Mouse (Mus musculus) cerebellum, adult 2 months (tissue): ENCODE measurements around the gene Fam126b. TPM values are rescaled to one million over a fixed set of nuclear protein-coding genes. Genes with fewer than 3 reads are reported as not detected.
"Not testable (repeated sequence)": the region's sequence is repeated elsewhere in the genome, so short reads cannot be mapped to it uniquely, and the experiment has no call there.

ENCODE experiments used
- DNase-seq, 2 experiments: peaks; one replicate each; pipeline ENCODE4 v3.0.0; 2021
- H3K27ac ChIP-seq: fragments of 200-500 bp; 2 replicates; pipeline ENCODE4 v1.5.1; 2012; ENCODE audit warnings: low read length, control low read depth, inconsistent platforms; ENCODE audit not compliant: insufficient read depth
- H3K27me3 ChIP-seq: fragments of 200-500 bp; 2 replicates; pipeline ENCODE4 v1.6.1; 2012; ENCODE audit warnings: inconsistent platforms, mild to moderate bottlenecking, low read length, moderate library complexity; ENCODE audit not compliant: control insufficient read depth, insufficient read depth
- H3K4me1 ChIP-seq: fragments of 200-500 bp; 2 replicates; pipeline ENCODE4 v1.6.1; 2011; ENCODE audit warnings: low read length; ENCODE audit not compliant: control insufficient read depth, insufficient read depth
- H3K4me3 ChIP-seq: fragments of 200-500 bp; replicated peaks from 2 replicates; pipeline ENCODE3; 2011; ENCODE audit warnings: mild to moderate bottlenecking, low read depth, low read length, control low read depth; ENCODE audit not compliant: insufficient read depth
- CTCF ChIP-seq: fragments of 200-500 bp; IDR thresholded peaks from 2 replicates; pipeline ENCODE4 v1.5.1; 2011; ENCODE audit warnings: low read depth, mild to moderate bottlenecking, control low read depth, low read length, moderate library complexity, borderline replicate concordance; ENCODE audit not compliant: insufficient read depth
- POLR2A ChIP-seq: fragments of 200-500 bp; IDR thresholded peaks from 2 replicates; pipeline ENCODE4 v1.6.1; 2011; ENCODE audit warnings: low read length, control low read depth, borderline replicate concordance; ENCODE audit not compliant: insufficient read depth
- WGBS: fragments of 180-500 bp; shearing (Covaris S2); methylation state at CpG from one replicate; pipeline ENCODE4 v1.1.7; 2018; 5-methylcytosine and 5-hydroxymethylcytosine counted together
- polyA plus RNA-seq: library from polyadenylated mRNA; depleted of rRNA; stranded (reverse); fragments of >200 nt; gene quantifications from 2 replicates; pipeline ENCODE4 v1.2.3, GENCODE M21; 2012

Fam126b gene
- polyA plus RNA-seq, 1 experiment, result 21.8 TPM

- TF ChIP-seq CTCF, result no peak
- TF ChIP-seq POLR2A, result no peak
- Histone ChIP-seq H3K27me3 (no peaks in the 10 kb centered on the region), H3K4me1 (no peaks in the 10 kb centered on the region; the same call in 1 of the 2 replicates), H3K4me3 (no peak overlapping the region), H3K27ac (no peak overlapping the region)
- no peak for DNase-seq
Measured at GRCm38 (mm10) chr1:58566621-58567020, 19.5 kb downstream of the Fam126b start.

GRCm38 (mm10) chr1:58564981-58565380 lies 21.1 kb downstream of the Fam126b start:
- TF ChIP-seq CTCF (no peak), POLR2A (no peak)

GRCm38 (mm10) chr1:58562455-58562854 lies 23.7 kb downstream of the Fam126b start:
- Histone ChIP-seq H3K4me3 (no peak overlapping the region), H3K27me3 (no peaks in the 10 kb centered on the region), H3K27ac (no peak overlapping the region), H3K4me1 (no peaks in the 10 kb centered on the region)
- TF ChIP-seq POLR2A (no peak), CTCF (peak; percentile 34; the same call in 1 of the 2 replicates)
- 91% methylated on average over 1 of the region's 1 CpGs for WGBS
- peak; percentile 30 to 32 for DNase-seq

More at GRCm38 (mm10) chr1:58564981-58565380, 21.1 kb downstream of the Fam126b start:
- no peak overlapping the region for H3K4me3 ChIP-seq
- no peaks in the 10 kb centered on the region; the same call in 1 of the 2 replicates for H3K4me1 ChIP-seq
- no peak overlapping the region for H3K27ac ChIP-seq
- 84% methylated on average over 5 of the region's 5 CpGs for WGBS
- no peak for DNase-seq
- H3K27me3 ChIP-seq, result no peaks in the 10 kb centered on the region

DNA sequence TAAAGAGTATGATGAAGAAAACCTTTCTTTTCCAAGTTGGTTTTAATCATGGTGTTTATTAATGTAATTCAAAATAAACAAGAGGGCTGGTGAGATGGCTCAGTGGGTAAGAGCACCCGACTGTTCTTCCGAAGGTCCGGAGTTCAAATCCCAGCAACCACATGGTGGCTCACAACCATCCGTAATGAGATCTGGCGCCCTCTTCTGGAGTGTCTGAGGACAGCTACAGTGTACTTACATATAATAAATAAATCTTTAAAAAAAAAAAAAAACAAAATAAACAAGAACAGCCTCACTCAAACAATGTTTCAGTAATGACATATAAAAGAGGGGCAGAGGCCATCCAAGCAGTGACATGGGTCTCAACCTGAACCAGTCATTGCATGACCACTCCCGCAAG lies 25.8 kb downstream of the Fam126b start:
- not testable (repeated sequence) for DNase-seq, H3K27ac ChIP-seq, H3K27me3 ChIP-seq, H3K4me3 ChIP-seq, H3K4me1 ChIP-seq
- 95% methylated on average over 6 of the region's 6 CpGs for WGBS

GRCm38 (mm10) chr1:58541386-58541785 lies 44.7 kb downstream of the Fam126b start:
- 73% methylated on average over 1 of the region's 1 CpGs for WGBS
- no peak for DNase-seq
- Histone ChIP-seq H3K27ac (no peak overlapping the region), H3K4me1 (no peaks in the 10 kb centered on the region), H3K4me3 (no peak overlapping the region), H3K27me3 (no peaks in the 10 kb centered on the region)
- no peak for TF ChIP-seq CTCF
- TF ChIP-seq POLR2A, result no peak

- no peaks in the 10 kb centered on the region for H3K27me3 ChIP-seq
- H3K27ac ChIP-seq, result no peak overlapping the region
- H3K4me1 ChIP-seq, result no peaks in the 10 kb centered on the region
- no peak for DNase-seq
- no peak for TF ChIP-seq POLR2A
- TF ChIP-seq CTCF, result no peak
- WGBS, result 94% methylated on average over 3 of the region's 3 CpGs
- H3K4me3 ChIP-seq, result no peak overlapping the region
Measured at GRCm38 (mm10) chr1:58507249-58507648, 78.9 kb downstream of the Fam126b start.

GRCm38 (mm10) chr1:58504577-58505254 lies 81.4 kb downstream of the Fam126b start, which contains the start of gene Orc2:
Orc2 (minus strand) TSS chr1:58505109.
- H3K4me1 ChIP-seq, result no peaks in the 10 kb centered on the region
- no peak for TF ChIP-seq CTCF
- peak; percentile 90; the same call in 1 of the 2 replicates for TF ChIP-seq POLR2A
- peak within 1 kb of the TSS; percentile 98 for H3K4me3 ChIP-seq
- peak; percentile 91 to 94 for DNase-seq
- H3K27ac ChIP-seq, result peak within 1 kb of the TSS; percentile 70
- WGBS, result under 1% methylated on average over 64 of the region's 64 CpGs
- no peaks in the 10 kb centered on the region for H3K27me3 ChIP-seq

- DNase-seq, result no peak
- Histone ChIP-seq H3K4me3 (peak overlapping the region; percentile 98), H3K27ac (peak overlapping the region; percentile 70), H3K4me1 (no peaks in the 10 kb centered on the region), H3K27me3 (no peaks in the 10 kb centered on the region)
- 15% methylated on average over 9 of the region's 9 CpGs for WGBS
- TF ChIP-seq POLR2A (no peak), CTCF (no peak)
Measured at GRCm38 (mm10) chr1:58503793-58504370, 82.2 kb downstream of the Fam126b start.
